Mouse (Mus musculus): ENCODE data around the gene Gm9964. TPM values are rescaled to one million over a fixed set of nuclear protein-coding genes. Genes with fewer than 3 reads are reported as not detected.

Gene Gm9964
- polyA plus RNA-seq (2012; ENCODE audit: low replicate concordance) = not detected in 2 replicates

GRCm38 (mm10) chr11:79296856-79297491 lies at the start of gene Gm9964:
TSS of gene Gm9964 (minus strand) at chr11:79296906.

GRCm38 (mm10) chr11:79339234-79339807 lies 42.6 kb upstream of the Gm9964 start, which contains the start of gene Nf1:
TSS of gene Nf1 (plus strand) at chr11:79339693.

GRCm38 (mm10) chr11:79254391-79255098 lies 42.2 kb downstream of the Gm9964 start, which contains the start of gene Wsb1:
TSS of gene Wsb1 (minus strand) at chr11:79254671.

Other genes starting within 250 kb of the Gm9964 start
- 34.4 and 124 TPM in 2 replicates for gene Ksr1, start 150.5 kb downstream of the Gm9964 start, polyA plus RNA-seq (2012; ENCODE audit: low replicate concordance)
- 83.8 and 173 TPM in 2 replicates for gene Wsb1, start 42.2 kb downstream of the Gm9964 start, polyA plus RNA-seq (2012; ENCODE audit: low replicate concordance)
- 4.0 and 4.8 TPM in 2 replicates for gene Nf1, start 42.8 kb upstream of the Gm9964 start, polyA plus RNA-seq (2012; ENCODE audit: low replicate concordance)
- gene Omg, start 207.2 kb upstream of the Gm9964 start, polyA plus RNA-seq (2012; ENCODE audit: low replicate concordance) = not detected in 2 replicates
- 21.9 and 45.7 TPM in 2 replicates for gene Evi2b, start 226.9 kb upstream of the Gm9964 start, polyA plus RNA-seq (2012; ENCODE audit: low replicate concordance)
- gene Evi2, start 233.7 kb upstream of the Gm9964 start, polyA plus RNA-seq (2012; ENCODE audit: low replicate concordance) = 0.97 and 1.3 TPM in 2 replicates
- gene Evi2a, start 233.7 kb upstream of the Gm9964 start, polyA plus RNA-seq (2012; ENCODE audit: low replicate concordance) = 6.5 and 8.2 TPM in 2 replicates

Measured in hematopoietic multipotent progenitor cell, adult 10-12 weeks (in vitro differentiated cells).